Mouse (Mus musculus) liver, embryonic 14.5 days (tissue): Measurements from ENCODE around the gene Cpn1.

Experiments used
- CTCF ChIP-seq: IDR thresholded peaks from 2 replicates; pipeline ENCODE4 v1.5.1; 2016; ENCODE audit warnings: antibody characterized with exemption, low read depth, control low read depth
- EP300 ChIP-seq: IDR thresholded peaks from 2 replicates; pipeline ENCODE4 v1.6.1; 2016; ENCODE audit warnings: antibody characterized with exemption, low read depth

GRCm38 (mm10) chr19:43906492-43906891, 79.9 kb downstream of the Cpn1 start:
- TF ChIP-seq EP300 (no peak), CTCF (peak; percentile 45)
